Mouse (Mus musculus) layer of hippocampus, adult 9-10 months (tissue): ENCODE data around the gene Angptl7.

Experiments
- DNase-seq: peaks from one replicate; pipeline ENCODE4 v3.0.0; 2022; ENCODE audit warnings: low spot score

The Angptl7 gene

GRCm38 (mm10) chr4:148448853-148449245 lies 51.4 kb downstream of the Angptl7 start:
- DNase-seq, result no peak

- peak; percentile 95 for DNase-seq
Observed at GRCm38 (mm10) chr4:148448179-148448852, 51.9 kb downstream of the Angptl7 start, which contains the start of gene Mtor. TSS of gene Mtor (plus strand) at chr4:148448611.
